37 mouse cellular contexts compared by ENCODE assay signal in genomic region chr2:170576077-170576476, GRCm38 (mm10). TPM values are rescaled to one million over a fixed set of nuclear protein-coding genes. Genes with fewer than 3 reads are reported as not detected.
DNase-seq lines count a peak whose midpoint lies in the region; ATAC-seq and TF ChIP-seq lines count a peak whose summit lies in the region.
"Had no signal": no experiment of that assay in that cellular context is flagged by ENCODE, and none has a peak within 500 bp of the region (broad histone marks: within the 10 kb centered on the region; RNA-seq: fewer than 3 reads in every experiment).

No protein-coding gene starts in this region.

- peak; percentile 47 to 56 for DNase-seq in cerebellum, postnatal 10 days
- DNase-seq in cerebellum, adult 11-12 months = no peak
- DNase-seq in hindbrain, embryonic 10.5 days (ENCODE audit: low spot score) = no peak
- peak; percentile 2 for DNase-seq in lung, postnatal 10 days
- DNase-seq in lung, postnatal 0 days (ENCODE audit: low spot score) = no peak
- peak; percentile 15 for DNase-seq in fibroblast of lung, adult 2 months (ENCODE audit: low read depth)
- DNase-seq: adrenal gland, adult 8-10 months; cerebellum, adult 9-10 months; gastrocnemius, postnatal 36 days; heart, adult 18-20 months; heart, postnatal 4 days; kidney, adult 18-20 months; kidney, postnatal 25 days; liver, embryonic 13.5 days; lung, adult 18-20 months; lung, postnatal 36 days; retina, postnatal 1 day; right cerebral cortex, postnatal 14 days; thymus, postnatal 14 days had no signal

- ATAC-seq in hindbrain, embryonic 16.5 days = no peak
- no peak for ATAC-seq in lung, postnatal 0 days
- ATAC-seq: forebrain, embryonic 15.5 days had no signal

- H3K4me3 ChIP-seq in hindbrain, embryonic 16.5 days (ENCODE audit: low read length) = no peak overlapping the region
- no peak overlapping the region for H3K4me3 ChIP-seq in hindbrain, embryonic 10.5 days
- no peak overlapping the region for H3K4me3 ChIP-seq in lung, postnatal 0 days (ENCODE audit: low read depth, low read length)
- H3K4me3 ChIP-seq: forebrain, embryonic 10.5 days; forebrain, embryonic 15.5 days; kidney, embryonic 15.5 days; limb, embryonic 10.5 days; limb, embryonic 15.5 days; liver, embryonic 13.5 days; midbrain, embryonic 12.5 days; neural tube, embryonic 13.5 days had no signal

- H3K36me3 ChIP-seq in hindbrain, embryonic 16.5 days (ENCODE audit: control insufficient read depth, insufficient read depth, low read length) = no peaks in the 10 kb centered on the region
- H3K36me3 ChIP-seq in hindbrain, embryonic 10.5 days = no peaks in the 10 kb centered on the region
- H3K36me3 ChIP-seq in lung, postnatal 0 days (ENCODE audit: insufficient read depth, low read length) = no peaks in the 10 kb centered on the region
- H3K36me3 ChIP-seq: forebrain, embryonic 10.5 days; forebrain, embryonic 15.5 days; kidney, embryonic 15.5 days; limb, embryonic 10.5 days; limb, embryonic 15.5 days; liver, embryonic 13.5 days; midbrain, embryonic 12.5 days; neural tube, embryonic 13.5 days had no signal

- H3K4me1 ChIP-seq in hindbrain, embryonic 16.5 days (ENCODE audit: control insufficient read depth, insufficient read depth, low read depth, low read length) = no peaks in the 10 kb centered on the region
- 0 out of 2 replicates have a peak, but pooled peaks cover 6% of the 10 kb centered on the region for H3K4me1 ChIP-seq in hindbrain, embryonic 10.5 days (replicated peaks)
- H3K4me1 ChIP-seq in lung, postnatal 0 days (ENCODE audit: insufficient read depth, low read depth, low read length) = no peaks in the 10 kb centered on the region
- H3K4me1 ChIP-seq: forebrain, embryonic 15.5 days; kidney, embryonic 15.5 days; liver, embryonic 13.5 days; midbrain, embryonic 12.5 days; neural tube, embryonic 13.5 days had no signal

- H3K9me3 ChIP-seq in hindbrain, embryonic 16.5 days (ENCODE audit: control insufficient read depth, low read length) = no peaks in the 10 kb centered on the region
- no peaks in the 10 kb centered on the region for H3K9me3 ChIP-seq in hindbrain, embryonic 10.5 days
- H3K9me3 ChIP-seq in lung, postnatal 0 days (ENCODE audit: low read length) = no peaks in the 10 kb centered on the region
- H3K9me3 ChIP-seq: forebrain, embryonic 10.5 days; forebrain, embryonic 15.5 days; kidney, embryonic 15.5 days; limb, embryonic 10.5 days; limb, embryonic 15.5 days; midbrain, embryonic 12.5 days; neural tube, embryonic 13.5 days had no signal

- TF ChIP-seq CTCF in lung, postnatal 0 days (IDR thresholded peaks at IDR 0.05) = no peak

- TF ChIP-seq EP300 in lung, postnatal 0 days (IDR thresholded peaks at IDR 0.05) = no peak

- H3K27ac ChIP-seq in hindbrain, embryonic 16.5 days (ENCODE audit: low read depth, low read length) = no peak overlapping the region
- H3K27ac ChIP-seq in hindbrain, embryonic 10.5 days = no peak overlapping the region
- H3K27ac ChIP-seq in lung, postnatal 0 days (ENCODE audit: low read length) = no peak overlapping the region
- H3K27ac ChIP-seq: forebrain, embryonic 10.5 days; forebrain, embryonic 15.5 days; kidney, embryonic 15.5 days; limb, embryonic 10.5 days; limb, embryonic 15.5 days; liver, embryonic 13.5 days; midbrain, embryonic 12.5 days; neural tube, embryonic 13.5 days had no signal

- WGBS in hindbrain, embryonic 16.5 days = 52% methylated on average over 12 of the region's 12 CpGs
- 81% methylated on average over 12 of the region's 12 CpGs for WGBS in hindbrain, embryonic 10.5 days
- WGBS in lung, postnatal 0 days = 60% methylated on average over 12 of the region's 12 CpGs

- no peaks in the 10 kb centered on the region for H3K27me3 ChIP-seq in hindbrain, embryonic 16.5 days (replicated peaks; ENCODE audit: control insufficient read depth, insufficient read depth, low read length)
- no peaks in the 10 kb centered on the region for H3K27me3 ChIP-seq in hindbrain, embryonic 10.5 days (ENCODE audit: insufficient read depth, poor library complexity, severe bottlenecking)
- H3K27me3 ChIP-seq in lung, postnatal 0 days (replicated peaks; ENCODE audit: insufficient read depth, low read length) = no peaks in the 10 kb centered on the region
- H3K27me3 ChIP-seq: CH12.LX; forebrain, embryonic 15.5 days; kidney, embryonic 15.5 days; limb, embryonic 15.5 days; liver, embryonic 13.5 days; midbrain, embryonic 12.5 days; neural tube, embryonic 13.5 days had no signal

- peak overlapping the region; percentile 2; the same call in 1 of the 2 replicates for H3K4me2 ChIP-seq in hindbrain, embryonic 16.5 days (ENCODE audit: low read length)
- no peak overlapping the region for H3K4me2 ChIP-seq in lung, postnatal 0 days (replicated peaks; ENCODE audit: low read depth, low read length)
- H3K4me2 ChIP-seq: forebrain, embryonic 15.5 days; heart, embryonic 11.5 days; kidney, embryonic 15.5 days; limb, embryonic 15.5 days; liver, embryonic 13.5 days; midbrain, embryonic 12.5 days; neural tube, embryonic 13.5 days had no signal

- no peak overlapping the region for H3K9ac ChIP-seq in hindbrain, embryonic 16.5 days (ENCODE audit: low read depth, low read length)
- H3K9ac ChIP-seq in lung, postnatal 0 days (replicated peaks; ENCODE audit: low read depth) = no peak overlapping the region
- H3K9ac ChIP-seq: forebrain, embryonic 15.5 days; kidney, embryonic 15.5 days; limb, embryonic 15.5 days; liver, embryonic 13.5 days; midbrain, embryonic 12.5 days; neural tube, embryonic 13.5 days had no signal

RNA-seq across cellular contexts. Expression of gene 4930470P17Rik, which starts 25.7 kb away (rescaled TPM):
- polyA plus RNA-seq in hindbrain, embryonic 16.5 days (2015; fragmentation: Nextera tagmentation; extraction: Ambion mirVana) = 0.19 and 0.36 TPM in 2 replicates
- polyA plus RNA-seq in hindbrain, embryonic 10.5 days (2016; fragmentation: Nextera tagmentation; extraction: Ambion mirVana) = not detected in 2 replicates
- polyA plus RNA-seq in lung, postnatal 0 days (2015; fragmentation: Nextera tagmentation; extraction: Ambion mirVana) = not detected in 2 replicates
- polyA plus RNA-seq: C2C12; cortical plate, adult 2 months; forebrain, embryonic 10.5 days; forebrain, embryonic 15.5 days; frontal cortex, adult 2 months; heart, embryonic 11.5 days; heart, embryonic 16.5 days; intestine, embryonic 14.5 days; kidney, embryonic 15.5 days; limb, embryonic 10.5 days; limb, embryonic 15.5 days; liver, embryonic 13.5 days; midbrain, embryonic 12.5 days; neural tube, embryonic 13.5 days; small intestine, adult 2 months; stomach, embryonic 14.5 days; urinary bladder, adult 2 months had no signal

Comparison
In these comparisons a context has a peak if more than half of its experiments do, and no peak if none do; other contexts are left out.
1. DNase-seq: peak in cerebellum, postnatal 10 days (2 of 2), lung, postnatal 10 days (single experiment) and fibroblast of lung, adult 2 months (single experiment); none in cerebellum, adult 11-12 months (single experiment), hindbrain, embryonic 10.5 days (single experiment) and lung, postnatal 0 days (single experiment).